Mouse (Mus musculus) cerebellum, postnatal 14 days (tissue): ENCODE measurements at regions not wholly inside any gene's neighbourhood (a gene's known extent, or its start where the extent isn't known, plus 50 kb on each side); places are given as distances from the start of the nearest gene placed in this dataset.

Experiments
- DNase-seq, 2 experiments: peaks; one replicate each; pipeline ENCODE4 v3.0.0; 2021; ENCODE audit warnings: mixed read lengths in 2 of 2

- no peak for DNase-seq
These were observed 643.2 kb downstream of the Rnf144a start for GRCm38 (mm10) chr12:25771856-25772255.

- DNase-seq, result peak; percentile 86 to 87
These were observed 646.4 kb downstream of the Rnf144a start for GRCm38 (mm10) chr12:25768644-25769043.

GRCm38 (mm10) chr12:25763061-25763460 lies 652.0 kb downstream of the Rnf144a start:
- DNase-seq, result no peak

GRCm38 (mm10) chr12:25757014-25757413 lies 658.0 kb downstream of the Rnf144a start:
- peak; percentile 12 to 64 for DNase-seq

GRCm38 (mm10) chr12:25733801-25734200 lies 636.9 kb upstream of the Id2 start:
- DNase-seq, result no peak

GRCm38 (mm10) chr12:25725774-25726173 lies 628.8 kb upstream of the Id2 start:
- no peak for DNase-seq

GRCm38 (mm10) chr12:25711186-25711585 lies 614.2 kb upstream of the Id2 start:
- DNase-seq, result no peak

- no peak for DNase-seq
These were observed 606.1 kb upstream of the Id2 start for GRCm38 (mm10) chr12:25703023-25703400.

GRCm38 (mm10) chr12:25702176-25703022 lies 605.5 kb upstream of the Id2 start:
- DNase-seq, result peak; percentile 4 to 7

GRCm38 (mm10) chr12:25687063-25687462 lies 590.1 kb upstream of the Id2 start:
- no peak for DNase-seq

GRCm38 (mm10) chr12:25676631-25677030 lies 579.7 kb upstream of the Id2 start:
- no peak for DNase-seq

GRCm38 (mm10) chr12:25668336-25668735 lies 571.4 kb upstream of the Id2 start:
- no peak for DNase-seq

- DNase-seq, result no peak
These were observed 557.5 kb upstream of the Id2 start for GRCm38 (mm10) chr12:25654456-25654855.

GRCm38 (mm10) chr12:25650237-25650636 lies 553.3 kb upstream of the Id2 start:
- no peak for DNase-seq

GRCm38 (mm10) chr12:25628081-25628480 lies 531.1 kb upstream of the Id2 start:
- DNase-seq, result no peak

GRCm38 (mm10) chr12:25625858-25626257 lies 528.9 kb upstream of the Id2 start:
- DNase-seq, result no peak

- no peak for DNase-seq
These were observed 526.5 kb upstream of the Id2 start for GRCm38 (mm10) chr12:25623449-25623848.

- DNase-seq, result peak; percentile 80 to 83
These were observed 524.2 kb upstream of the Id2 start for GRCm38 (mm10) chr12:25621142-25621541.

- DNase-seq, result no peak
These were observed 520.6 kb upstream of the Id2 start for GRCm38 (mm10) chr12:25617521-25617920.

- no peak for DNase-seq
These were observed 518.4 kb upstream of the Id2 start for GRCm38 (mm10) chr12:25615377-25615776.

- no peak for DNase-seq
These were observed 516.5 kb upstream of the Id2 start for GRCm38 (mm10) chr12:25613473-25613872.

GRCm38 (mm10) chr12:25609045-25609444 lies 512.1 kb upstream of the Id2 start:
- DNase-seq, result peak; percentile 20 to 39

- DNase-seq, result no peak
These were observed 508.5 kb upstream of the Id2 start for GRCm38 (mm10) chr12:25605396-25605795.

- DNase-seq, result no peak
These were observed 493.3 kb upstream of the Id2 start for GRCm38 (mm10) chr12:25590262-25590661.

- no peak for DNase-seq
These were observed 488.8 kb upstream of the Id2 start for GRCm38 (mm10) chr12:25585746-25586145.
